Mouse (Mus musculus): ENCODE results near the gene Ngf.

- no peak for TF ChIP-seq CTCF (IDR thresholded peaks at IDR 0.05)
- no peak for TF ChIP-seq EP300 (IDR thresholded peaks at IDR 0.05)
Observed at GRCm38 (mm10) chr3:102523711-102524110, 54.0 kb downstream of the Ngf start.
